Mouse (Mus musculus) G1E (cell line): ENCODE data around the gene Mrpl11. TPM values are rescaled to one million over a fixed set of nuclear protein-coding genes. Genes with fewer than 3 reads are reported as not detected.
A peak's percentile ranks its signal among the peaks of the same experiment; 100 is the strongest.
"Not testable (repeated sequence)": the region's sequence is repeated elsewhere in the genome, so short reads cannot be mapped to it uniquely, and the experiment has no call there.

Experiments
- ATAC-seq: 2 replicates; pipeline ENCODE4 v1.8.0; 2016; ENCODE audit warnings: mild to moderate bottlenecking; ENCODE audit not compliant: insufficient number of reproducible peaks, poor library complexity, low FRiP score, severe bottlenecking; ENCODE audit errors: extremely low read depth
- DNase-seq: peaks from one replicate; pipeline ENCODE4 v3.0.0; 2012; ENCODE audit warnings: low spot score
- H3K27me3 ChIP-seq: 2 replicates; pipeline ENCODE4 v1.6.1; 2012; ENCODE audit warnings: mild to moderate bottlenecking, low read length, inconsistent platforms; ENCODE audit not compliant: insufficient read depth
- H3K36me3 ChIP-seq: replicated peaks from 2 replicates; pipeline ENCODE3; 2012; ENCODE audit warnings: mild to moderate bottlenecking, inconsistent platforms
- H3K4me1 ChIP-seq: 2 replicates; pipeline ENCODE4 v1.6.1; 2012; ENCODE audit warnings: low read depth, low read length, inconsistent platforms, mixed read lengths; ENCODE audit not compliant: insufficient read depth
- H3K4me3 ChIP-seq: 2 replicates; pipeline ENCODE4 v1.5.1; 2012; ENCODE audit warnings: low read depth, mild to moderate bottlenecking, inconsistent platforms, low read length, moderate library complexity, mixed read lengths
- H3K9me3 ChIP-seq: replicated peaks from 2 replicates; pipeline ENCODE4 v1.6.1; 2012; ENCODE audit warnings: inconsistent platforms
- CTCF ChIP-seq: IDR thresholded peaks from 2 replicates; pipeline ENCODE4 v1.5.1; 2012; ENCODE audit warnings: low read depth, low read length, inconsistent platforms, mixed read lengths
- GATA1 ChIP-seq: IDR thresholded peaks from 2 replicates; pipeline ENCODE4 v1.6.1; 2012; ENCODE audit warnings: borderline replicate concordance, low read length, inconsistent platforms, mixed read lengths
- GATA2 ChIP-seq: IDR thresholded peaks from 2 replicates; pipeline ENCODE4 v1.6.1; 2012; ENCODE audit warnings: low read depth, low read length, inconsistent platforms, borderline replicate concordance
- POLR2AphosphoS5 ChIP-seq: IDR thresholded peaks from 2 replicates; pipeline ENCODE4 v1.6.1; 2012; ENCODE audit warnings: low read depth, low read length, inconsistent platforms; ENCODE audit not compliant: insufficient replicate concordance
- TAL1 ChIP-seq: conservative IDR thresholded peaks from 2 replicates; pipeline ENCODE4 v1.6.1; 2012; ENCODE audit warnings: low read depth, low read length, inconsistent platforms, mixed read lengths
- polyA plus RNA-seq: library from polyadenylated mRNA; stranded (reverse); fragments of >175 nt; gene quantifications from 2 replicates; pipeline ENCODE4 v1.2.3, GENCODE M21; 2012
- total RNA-seq, 2 experiments: library from RNA; stranded (forward) in 1 of 2; stranded (reverse) in 1 of 2; fragments of 200-1000 nt in 1 of 2; fragments of >200 nt in 1 of 2; fragmentation: Nextera tagmentation in 1 of 2; gene quantifications; 2 replicates each; pipeline ENCODE4 v1.2.3; 2014 to 2017

The Mrpl11 gene
- total and polyA plus RNA-seq, 3 experiments: 16.2 to 91.6 (median 72.2) TPM

DNA sequence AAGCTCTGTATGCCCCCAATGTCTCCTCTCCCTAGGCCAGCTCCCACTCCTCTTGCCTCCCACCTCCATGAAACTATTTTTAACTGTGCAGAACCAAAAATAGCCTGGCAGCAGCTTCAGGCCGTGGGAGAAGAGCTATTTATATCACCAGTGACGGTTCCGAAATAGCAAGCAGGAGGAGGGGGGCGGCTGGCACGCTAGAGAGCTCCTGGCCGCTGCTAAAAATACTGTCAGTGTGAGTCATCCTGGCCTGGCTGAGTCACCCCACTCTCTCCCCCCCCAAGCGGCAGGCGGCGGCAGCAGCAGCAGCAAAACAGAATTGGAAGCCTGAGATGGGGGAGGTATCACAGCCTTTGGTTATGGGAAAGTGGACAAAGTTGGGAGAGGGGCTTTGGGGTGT lies 31.0 kb downstream of the Mrpl11 start:
- H3K4me3 ChIP-seq: no peak overlapping the region
- DNase-seq (no peak), ATAC-seq (no peak)
- H3K9me3 ChIP-seq: 0 out of 2 replicates have a peak, but pooled peaks cover 3% of the 10 kb centered on the region
- TF ChIP-seq CTCF: no peak
- TF ChIP-seq GATA2: no peak
- TF ChIP-seq POLR2AphosphoS5: no peak
- TF ChIP-seq TAL1: no peak
- TF ChIP-seq GATA1: no peak
- H3K27me3 ChIP-seq: peaks cover 12% of the 10 kb centered on the region
- H3K4me1 ChIP-seq: no peaks in the 10 kb centered on the region
- no peaks in the 10 kb centered on the region for H3K36me3 ChIP-seq

DNA sequence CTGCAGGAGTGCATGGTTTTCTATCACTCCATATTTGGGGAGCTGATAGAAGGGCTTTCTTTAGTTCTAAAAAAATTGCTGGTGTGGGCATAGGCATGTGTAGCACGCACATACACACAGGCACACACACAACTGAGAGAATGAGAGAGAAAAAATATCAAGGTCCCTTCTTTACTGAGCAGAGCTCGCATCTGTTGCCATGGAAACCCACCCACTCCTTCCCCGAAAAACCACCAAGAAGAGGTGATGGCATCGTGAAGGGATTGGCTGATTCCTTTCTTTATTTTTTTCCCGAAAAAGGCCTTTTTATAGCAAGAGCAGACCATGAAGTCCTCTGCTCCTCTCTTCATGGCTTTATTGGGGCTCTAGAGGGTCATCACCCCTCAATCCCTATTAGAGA lies 32.1 kb downstream of the Mrpl11 start:
- ATAC-seq (no peak), DNase-seq (no peak)
- Histone ChIP-seq H3K27me3 (peaks cover 12% of the 10 kb centered on the region), H3K36me3 (no peaks in the 10 kb centered on the region), H3K4me1 (no peaks in the 10 kb centered on the region), H3K4me3 (no peak overlapping the region), H3K9me3 (0 out of 2 replicates have a peak, but pooled peaks cover 3% of the 10 kb centered on the region)
- TF ChIP-seq CTCF (no peak), GATA1 (no peak), GATA2 (no peak), POLR2AphosphoS5 (no peak), TAL1 (no peak)

- H3K9me3 ChIP-seq: no peaks in the 10 kb centered on the region
- no peak for TF ChIP-seq TAL1
- no peak for TF ChIP-seq GATA2
- TF ChIP-seq CTCF: no peak
- no peak for TF ChIP-seq GATA1
- TF ChIP-seq POLR2AphosphoS5: no peak
- no peak overlapping the region for H3K4me3 ChIP-seq
- no peak for DNase-seq
- peaks cover 5% of the 10 kb centered on the region for H3K4me1 ChIP-seq
- H3K27me3 ChIP-seq: peaks cover 15% of the 10 kb centered on the region
- no peak for ATAC-seq
- H3K36me3 ChIP-seq: no peaks in the 10 kb centered on the region
These were observed 37.6 kb downstream of the Mrpl11 start for GRCm38 (mm10) chr19:4999445-5000140.

GRCm38 (mm10) chr19:5001666-5002406 lies 39.9 kb downstream of the Mrpl11 start:
- H3K9me3 ChIP-seq: no peaks in the 10 kb centered on the region
- peaks cover 5% of the 10 kb centered on the region for H3K4me1 ChIP-seq
- DNase-seq (peak; percentile 59), ATAC-seq (no peak)
- TF ChIP-seq POLR2AphosphoS5 (no peak), TAL1 (no peak), GATA1 (no peak), GATA2 (no peak), CTCF (peak; percentile 67)
- H3K4me3 ChIP-seq: no peak overlapping the region
- H3K27me3 ChIP-seq: peaks cover 15% of the 10 kb centered on the region
- no peaks in the 10 kb centered on the region for H3K36me3 ChIP-seq

- not testable (repeated sequence) for DNase-seq, H3K4me1 ChIP-seq, H3K9me3 ChIP-seq, H3K27me3 ChIP-seq, ATAC-seq, H3K36me3 ChIP-seq, H3K4me3 ChIP-seq
These were observed 41.7 kb downstream of the Mrpl11 start for GRCm38 (mm10) chr19:5003644-5004043.

DNA sequence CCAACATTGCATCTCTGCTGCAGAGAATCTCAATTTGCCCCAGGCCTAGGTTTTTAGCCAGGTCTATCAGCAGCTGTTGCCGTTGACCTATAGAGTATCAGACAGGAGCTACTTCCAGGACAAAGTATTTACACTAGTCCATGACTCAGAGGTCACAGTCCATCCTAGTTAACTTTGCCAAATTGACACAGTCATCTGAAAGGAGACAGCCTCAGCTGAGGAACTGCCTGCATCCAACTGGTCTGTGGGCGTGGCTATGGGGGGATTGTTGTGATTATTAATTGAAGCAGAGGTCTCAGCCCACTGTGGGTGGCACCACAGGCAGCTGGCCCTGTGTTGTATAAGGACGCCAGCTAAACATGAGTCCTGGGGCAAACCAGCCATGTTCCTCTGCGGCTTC lies 43.0 kb downstream of the Mrpl11 start:
- no peak for ATAC-seq
- no peak for DNase-seq

More for the DNA sequence above, 43.0 kb downstream of the Mrpl11 start:
- Histone ChIP-seq H3K9me3 (no peaks in the 10 kb centered on the region), H3K4me3 (no peak overlapping the region), H3K36me3 (no peaks in the 10 kb centered on the region), H3K4me1 (peaks cover 5% of the 10 kb centered on the region), H3K27me3 (peaks cover 2% of the 10 kb centered on the region; the same call in 1 of the 2 replicates)
- no peak for TF ChIP-seq POLR2AphosphoS5
